Mouse (Mus musculus) ES-Bruce4 (cell line): ENCODE data around the gene Ppp1r13b.

Experiments
- CTCF ChIP-seq: IDR thresholded peaks from one replicate; pipeline ENCODE4 v1.8.1; 2011; ENCODE audit warnings: low read depth, low read length
- EP300 ChIP-seq: IDR thresholded peaks from 2 replicates; pipeline ENCODE4 v1.6.1; 2011; ENCODE audit warnings: low read depth, low read length; ENCODE audit not compliant: insufficient read depth
- POLR2A ChIP-seq: IDR thresholded peaks from one replicate; pipeline ENCODE4 v1.8.1; 2011; ENCODE audit warnings: low read length; ENCODE audit not compliant: insufficient read depth

- no peak for TF ChIP-seq CTCF
- TF ChIP-seq EP300 = no peak
- TF ChIP-seq POLR2A = no peak
Measured at GRCm38 (mm10) chr12:111911796-111912195, 3.9 kb upstream of the Ppp1r13b start.
